Mouse (Mus musculus) hindbrain, embryonic 10.5 days (tissue): ENCODE results near the gene Hist1h1t. TPM values are rescaled to one million over a fixed set of nuclear protein-coding genes. Genes with fewer than 3 reads are reported as not detected.
A peak's percentile ranks its signal among the peaks of the same experiment; 100 is the strongest.
"Not testable (repeated sequence)": the region's sequence is repeated elsewhere in the genome, so short reads cannot be mapped to it uniquely, and the experiment has no call there.

Experiments
- DNase-seq: peaks from one replicate; pipeline ENCODE4 v3.0.0-alpha.2; 2017; ENCODE audit warnings: low spot score
- H3K27ac ChIP-seq: fragments of 300-500 bp; sonication (generic); 2 replicates; pipeline ENCODE4 v1.5.1; 2016; ENCODE audit warnings: mild to moderate bottlenecking, moderate library complexity
- H3K27me3 ChIP-seq: fragments of 300-500 bp; sonication (generic); 2 replicates; pipeline ENCODE4 v1.6.1; 2016; ENCODE audit warnings: mild to moderate bottlenecking; ENCODE audit not compliant: poor library complexity, insufficient read depth, severe bottlenecking
- H3K36me3 ChIP-seq: fragments of 300-500 bp; sonication (generic); 2 replicates; pipeline ENCODE4 v1.6.1; 2016; ENCODE audit warnings: mild to moderate bottlenecking, moderate library complexity
- H3K4me1 ChIP-seq: fragments of 300-500 bp; sonication (generic); replicated peaks from 2 replicates; pipeline ENCODE4 v1.6.1; 2016; ENCODE audit warnings: mild to moderate bottlenecking
- H3K4me3 ChIP-seq: fragments of 300-500 bp; sonication (generic); 2 replicates; pipeline ENCODE4 v1.5.1; 2016; ENCODE audit warnings: mild to moderate bottlenecking, moderate library complexity
- H3K9me3 ChIP-seq: fragments of 300-500 bp; sonication (generic); 2 replicates; pipeline ENCODE4 v1.6.1; 2016; ENCODE audit warnings: mild to moderate bottlenecking, moderate library complexity
- WGBS: fragments of 180-500 bp; shearing (Covaris S2); methylation state at CpG from one replicate; pipeline ENCODE4 v1.1.7; 2016; 5-methylcytosine and 5-hydroxymethylcytosine counted together
- polyA plus RNA-seq: library from polyadenylated mRNA; unstranded; fragments of >200 nt; fragmentation: Nextera tagmentation; extraction: Ambion mirVana; gene quantifications from 2 replicates; pipeline ENCODE4 v1.2.1, GENCODE M21; 2016

The Hist1h1t gene
- polyA plus RNA-seq: not detected in 2 replicates

DNA sequence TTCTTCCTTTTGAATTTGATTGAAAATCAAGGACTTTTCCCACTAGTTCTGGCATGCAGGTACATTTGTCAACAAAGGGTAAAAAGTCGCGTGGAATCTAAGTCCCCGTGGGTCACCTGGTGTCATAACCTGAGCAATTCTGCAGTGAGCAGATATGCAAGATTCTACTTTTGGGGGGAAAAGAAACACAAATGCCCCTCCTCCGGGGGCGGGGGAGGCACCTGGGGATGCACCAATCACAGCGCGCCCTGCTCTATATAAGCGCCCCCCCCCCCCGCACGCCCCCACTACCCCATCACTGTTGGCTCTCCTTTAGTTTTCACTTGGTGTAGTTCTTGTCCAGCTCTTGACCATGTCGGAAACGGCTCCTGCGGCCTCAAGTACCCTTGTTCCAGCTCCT lies at the start of gene Hist1h1t:
Gene Hist1h1t (plus strand): TSS at position 301 of the 400 bp plus-strand sequence.
- no peaks in the 10 kb centered on the region for H3K27me3 ChIP-seq
- H3K4me3 ChIP-seq: peak within 1 kb of the TSS; percentile 18; the same call in 1 of the 2 replicates
- H3K27ac ChIP-seq: peak within 1 kb of the TSS; percentile 75
- H3K4me1 ChIP-seq: peaks cover 24% of the 10 kb centered on the region
- no peak for DNase-seq
- no peaks in the 10 kb centered on the region for H3K9me3 ChIP-seq
- 53% methylated on average over 13 of the region's 13 CpGs for WGBS
- H3K36me3 ChIP-seq: no peaks in the 10 kb centered on the region

GRCm38 (mm10) chr13:23659636-23660366 lies 35.8 kb upstream of the Hist1h1t start:
- H3K27me3 ChIP-seq: no peaks in the 10 kb centered on the region
- no peaks in the 10 kb centered on the region for H3K9me3 ChIP-seq
- H3K27ac ChIP-seq: no peak overlapping the region
- no peaks in the 10 kb centered on the region for H3K4me1 ChIP-seq
- no peaks in the 10 kb centered on the region for H3K36me3 ChIP-seq
- WGBS: 80% methylated on average over 6 of the region's 6 CpGs
- DNase-seq: no peak
- no peak overlapping the region for H3K4me3 ChIP-seq

- no peak for DNase-seq
- H3K36me3 ChIP-seq: no peaks in the 10 kb centered on the region
- no peak overlapping the region for H3K4me3 ChIP-seq
- no peaks in the 10 kb centered on the region for H3K27me3 ChIP-seq
- no peaks in the 10 kb centered on the region for H3K4me1 ChIP-seq
- H3K27ac ChIP-seq: no peak overlapping the region
- no peaks in the 10 kb centered on the region for H3K9me3 ChIP-seq
- WGBS: 78% methylated on average over 3 of the region's 3 CpGs
These were observed 33.1 kb upstream of the Hist1h1t start for GRCm38 (mm10) chr13:23662536-23662935.

DNA sequence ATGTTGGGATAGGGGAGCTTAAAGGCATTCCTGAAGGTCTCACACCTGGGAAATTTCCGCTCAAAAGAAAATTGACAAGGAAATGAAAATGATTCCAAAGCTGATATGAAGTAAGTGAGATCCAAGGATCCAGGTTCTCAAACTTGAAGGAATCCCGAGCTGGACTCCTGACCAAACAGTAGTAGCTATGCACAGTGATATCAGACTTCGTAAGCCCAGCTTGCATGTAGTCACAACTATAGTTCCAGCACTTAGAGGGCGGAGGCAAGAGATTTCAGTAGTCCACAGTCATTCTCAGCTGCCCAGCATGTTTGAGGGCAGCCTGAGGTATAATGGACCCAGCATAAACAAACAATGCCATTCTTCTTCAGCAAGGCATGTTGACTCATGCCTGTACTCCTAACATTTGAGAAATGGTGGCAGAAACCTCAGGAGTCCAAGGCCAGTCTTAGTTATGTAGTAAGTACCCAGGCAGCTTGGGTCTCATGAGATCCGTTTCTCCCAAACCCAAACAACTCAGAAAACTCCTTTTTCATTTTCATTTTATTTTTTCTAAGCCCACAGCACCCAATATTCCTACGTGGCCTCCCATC lies 13.5 kb upstream of the Hist1h1t start:
- DNase-seq: peak; percentile 7
- peak overlapping the region; percentile 88; the same call in 1 of the 2 replicates for H3K27ac ChIP-seq
- H3K36me3 ChIP-seq: no peaks in the 10 kb centered on the region
- H3K4me3 ChIP-seq: peak overlapping the region; percentile 52
- WGBS: 84% methylated on average over 6 of the region's 6 CpGs
- peaks cover 26% of the 10 kb centered on the region for H3K4me1 ChIP-seq
- H3K27me3 ChIP-seq: no peaks in the 10 kb centered on the region
- H3K9me3 ChIP-seq: no peaks in the 10 kb centered on the region

DNA sequence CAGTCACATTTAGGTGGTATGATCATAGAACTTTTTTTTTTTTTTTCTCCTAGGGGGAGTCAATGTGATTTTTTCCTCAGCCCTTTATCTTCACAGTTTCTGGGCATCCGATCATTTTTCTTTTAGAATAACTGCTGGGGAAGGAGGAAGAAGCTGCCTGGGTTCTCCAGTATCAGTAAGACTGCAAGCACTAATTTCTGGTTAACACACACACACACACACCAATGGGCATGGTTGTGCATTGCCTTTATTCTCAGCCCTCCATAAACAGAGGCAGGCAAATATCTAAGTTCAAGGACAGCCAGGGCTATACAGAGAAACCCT lies 13.0 kb upstream of the Hist1h1t start:
- no peak for DNase-seq
- Histone ChIP-seq H3K4me1 (peaks cover 26% of the 10 kb centered on the region), H3K36me3 (no peaks in the 10 kb centered on the region), H3K9me3 (no peaks in the 10 kb centered on the region), H3K4me3 (peak overlapping the region; percentile 52), H3K27ac (peak overlapping the region; percentile 88), H3K27me3 (no peaks in the 10 kb centered on the region)
- 66% methylated on average over 1 of the region's 1 CpGs for WGBS

DNA sequence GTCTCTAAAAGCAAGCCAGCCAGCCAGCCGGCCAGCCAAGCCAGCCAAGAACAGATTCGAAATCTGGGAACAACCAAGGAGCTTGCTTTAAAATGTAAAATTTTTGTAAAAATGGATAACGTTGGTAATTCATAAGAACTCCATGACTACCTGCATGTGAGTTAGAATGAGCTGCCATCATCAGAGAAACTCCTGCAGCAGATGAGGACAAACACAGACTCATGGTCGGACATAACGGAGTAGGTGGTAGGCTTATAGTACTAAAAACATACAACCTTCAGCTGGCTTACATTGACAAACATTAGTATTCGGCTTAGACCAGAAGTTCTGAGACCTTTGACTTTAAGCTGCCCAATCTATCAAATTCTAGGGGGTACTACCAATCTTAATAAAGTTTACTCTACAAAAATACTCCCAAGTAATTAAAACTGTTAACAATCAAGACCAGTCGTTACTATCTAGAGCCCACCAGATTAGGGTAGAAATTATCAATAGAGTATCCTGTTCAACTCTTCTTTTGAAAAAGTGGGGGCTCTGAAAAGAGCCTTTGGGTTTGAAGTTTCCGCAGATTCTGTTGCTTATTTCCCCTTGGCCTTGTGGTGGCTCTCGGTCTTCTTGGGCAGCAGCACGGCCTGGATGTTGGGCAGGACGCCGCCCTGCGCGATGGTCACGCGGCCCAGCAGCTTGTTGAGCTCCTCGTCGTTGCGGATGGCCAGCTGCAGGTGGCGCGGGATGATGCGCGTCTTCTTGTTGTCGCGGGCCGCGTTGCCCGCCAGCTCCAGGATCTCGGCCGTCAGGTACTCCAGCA lies 12.5 kb upstream of the Hist1h1t start:
- not testable (repeated sequence) for H3K9me3 ChIP-seq, H3K36me3 ChIP-seq, H3K27me3 ChIP-seq
- Histone ChIP-seq H3K27ac (peak overlapping the region; percentile 88), H3K4me3 (peak overlapping the region; percentile 52), H3K4me1 (peaks cover 26% of the 10 kb centered on the region)
- WGBS: 11% methylated on average over 18 of the region's 30 CpGs
- DNase-seq: peak; percentile 34

- Histone ChIP-seq H3K4me1 (peaks cover 26% of the 10 kb centered on the region), H3K27me3 (no peaks in the 10 kb centered on the region), H3K9me3 (no peaks in the 10 kb centered on the region), H3K4me3 (peak within 1 kb of the TSS; percentile 59), H3K36me3 (no peaks in the 10 kb centered on the region), H3K27ac (peak within 1 kb of the TSS; percentile 94)
- peak; percentile 87 for DNase-seq
- under 1% methylated on average over 32 of the region's 32 CpGs for WGBS
These were observed 11.8 kb upstream of the Hist1h1t start, which contains the start of the genes Hist1h2ac and Hist1h2bc for GRCm38 (mm10) chr13:23683755-23684281. Gene Hist1h2ac, minus strand, starts transcription at chr13:23683948. Gene Hist1h2bc, plus strand, starts transcription at chr13:23684199.

- H3K9me3 ChIP-seq, H3K36me3 ChIP-seq, H3K27me3 ChIP-seq: not testable (repeated sequence)
- peak; percentile 51 for DNase-seq
- Histone ChIP-seq H3K4me1 (peaks cover 26% of the 10 kb centered on the region), H3K27ac (peak overlapping the region; percentile 94), H3K4me3 (peak overlapping the region; percentile 59)
- WGBS: under 1% methylated on average over 27 of the region's 37 CpGs
These were observed 11.2 kb upstream of the Hist1h1t start for GRCm38 (mm10) chr13:23684295-23684945.

DNA sequence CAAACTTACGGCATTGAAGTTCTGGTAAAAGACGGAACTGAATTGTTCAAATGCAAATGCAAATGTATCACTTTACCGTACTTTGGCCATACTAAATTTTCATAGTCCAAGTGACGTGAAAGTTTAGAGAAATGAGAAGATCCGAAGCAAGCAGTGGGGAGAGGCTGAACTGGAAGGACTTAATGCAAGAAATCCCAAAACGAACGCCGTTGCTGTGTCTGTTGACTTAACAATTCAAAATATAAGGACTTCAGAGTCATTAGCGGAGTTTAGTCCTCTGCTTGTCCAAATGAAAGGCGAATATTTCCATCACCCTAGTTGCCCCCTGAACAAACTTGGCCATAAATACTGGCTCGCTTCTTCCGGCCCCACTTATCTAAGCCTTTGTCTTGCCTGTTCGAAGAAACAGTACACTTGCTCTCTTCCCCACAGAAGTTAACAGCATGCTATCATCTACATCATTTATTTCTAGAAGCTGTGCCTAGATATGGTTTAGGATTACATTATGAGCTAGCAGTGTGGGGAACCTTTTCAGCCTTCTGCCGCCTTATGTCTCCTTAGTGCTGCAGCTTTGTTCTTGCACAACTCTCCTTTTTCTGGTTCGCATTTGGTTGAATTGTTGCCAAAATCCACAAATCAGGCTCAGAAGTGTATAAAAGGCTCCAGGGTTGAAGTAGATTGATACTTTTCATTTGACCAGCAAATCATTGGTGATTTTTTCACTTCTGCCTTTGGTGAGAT lies 10.3 kb upstream of the Hist1h1t start:
- WGBS: 20% methylated on average over 15 of the region's 15 CpGs

GRCm38 (mm10) chr13:23685966-23686365 lies 9.6 kb upstream of the Hist1h1t start:
- WGBS: 71% methylated on average over 4 of the region's 4 CpGs
- DNase-seq: no peak
- Histone ChIP-seq H3K4me3 (peak overlapping the region; percentile 59), H3K9me3 (no peaks in the 10 kb centered on the region), H3K4me1 (peaks cover 26% of the 10 kb centered on the region), H3K36me3 (no peaks in the 10 kb centered on the region), H3K27me3 (no peaks in the 10 kb centered on the region), H3K27ac (peak overlapping the region; percentile 94)

More for the DNA sequence above, 10.3 kb upstream of the Hist1h1t start:
- Histone ChIP-seq H3K27ac (peak overlapping the region; percentile 94), H3K36me3 (no peaks in the 10 kb centered on the region), H3K27me3 (no peaks in the 10 kb centered on the region), H3K4me3 (peak overlapping the region; percentile 59), H3K4me1 (peaks cover 26% of the 10 kb centered on the region), H3K9me3 (no peaks in the 10 kb centered on the region)
- peak; percentile 36 for DNase-seq

DNA sequence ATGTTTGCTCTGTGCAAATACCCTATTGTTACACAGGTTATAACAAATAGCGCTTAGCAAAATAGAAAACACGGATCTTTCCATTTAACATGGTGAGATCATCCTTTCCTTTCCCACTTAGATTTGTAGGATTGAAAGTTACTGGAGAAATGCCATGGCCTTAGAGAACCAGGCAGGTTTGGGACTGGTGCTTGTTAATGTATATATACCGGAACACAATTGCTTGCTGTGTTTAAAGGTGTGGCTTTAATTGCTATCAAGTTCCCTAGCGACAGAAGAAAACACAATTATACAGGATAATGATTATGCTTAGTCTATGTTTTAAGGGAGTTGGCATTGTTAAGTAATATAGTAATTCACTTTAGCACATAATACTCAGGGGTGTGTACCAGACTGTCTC lies 8.4 kb upstream of the Hist1h1t start:
- H3K4me3 ChIP-seq: no peak overlapping the region
- 93% methylated on average over 4 of the region's 4 CpGs for WGBS
- H3K9me3 ChIP-seq: no peaks in the 10 kb centered on the region
- no peak overlapping the region for H3K27ac ChIP-seq
- H3K36me3 ChIP-seq: no peaks in the 10 kb centered on the region
- no peak for DNase-seq
- no peaks in the 10 kb centered on the region for H3K27me3 ChIP-seq
- peaks cover 25% of the 10 kb centered on the region for H3K4me1 ChIP-seq

- Histone ChIP-seq H3K36me3 (no peaks in the 10 kb centered on the region), H3K27ac (no peak overlapping the region), H3K4me1 (peaks cover 17% of the 10 kb centered on the region), H3K4me3 (no peak overlapping the region), H3K9me3 (no peaks in the 10 kb centered on the region), H3K27me3 (no peaks in the 10 kb centered on the region)
- 90% methylated on average over 7 of the region's 7 CpGs for WGBS
- DNase-seq: no peak
These were observed 7.7 kb upstream of the Hist1h1t start for GRCm38 (mm10) chr13:23687907-23688306.
